In genomic region chr12:102305069-102305836, GRCm38 (mm10) we compare ENCODE assay signal across 8 mouse cellular contexts. TPM values are rescaled to one million over a fixed set of nuclear protein-coding genes. Genes with fewer than 3 reads are reported as not detected.
DNase-seq lines count a peak whose midpoint lies in the region; ATAC-seq and TF ChIP-seq lines count a peak whose summit lies in the region.
"Had no signal": no experiment of that assay in that cellular context is flagged by ENCODE, and none has a peak within 500 bp of the region (broad histone marks: within the 10 kb centered on the region; RNA-seq: fewer than 3 reads in every experiment).

No protein-coding gene starts in this region.

- H3K9ac ChIP-seq in liver, embryonic 12.5 days, result no peak overlapping the region
- H3K9ac ChIP-seq in kidney, postnatal 0 days (ENCODE audit: low read depth, low read length), result no peak overlapping the region
- no peak overlapping the region for H3K9ac ChIP-seq in heart, adult 2 months (ENCODE audit: low read depth, low read length)

- H3K4me3 ChIP-seq in liver, embryonic 12.5 days, result no peak overlapping the region
- H3K4me3 ChIP-seq in kidney, postnatal 0 days (replicated peaks; ENCODE audit: low read depth, low read length), result no peak overlapping the region
- no peak overlapping the region for H3K4me3 ChIP-seq in heart, adult 2 months

- TF ChIP-seq CTCF in brain, embryonic 14.5 days (IDR thresholded peaks at IDR 0.05; ENCODE audit: borderline replicate concordance, extremely low read depth, insufficient read depth, insufficient read length), result no peak
- TF ChIP-seq CTCF in kidney, postnatal 0 days (IDR thresholded peaks at IDR 0.05; ENCODE audit: low read depth), result no peak
- TF ChIP-seq CTCF in heart, adult 2 months (IDR thresholded peaks at IDR 0.05), result no peak

- ATAC-seq in liver, embryonic 12.5 days, result peak; percentile 65
- ATAC-seq in kidney, postnatal 0 days (replicated peaks; ENCODE audit: low FRiP score, low read depth), result peak; percentile 63

- 55% methylated on average over 10 of the region's 10 CpGs for WGBS in liver, embryonic 12.5 days (ENCODE audit: insufficient replicate concordance)
- 36% methylated on average over 10 of the region's 10 CpGs for WGBS in kidney, postnatal 0 days
- 59% methylated on average over 10 of the region's 10 CpGs for WGBS in heart, adult 2 months

- intact Hi-C loops in heart, adult 2 months (cut with DNase I), result no loop called here

- 0 out of 2 replicates have a peak, but pooled peaks cover 2% of the 10 kb centered on the region for H3K36me3 ChIP-seq in liver, embryonic 12.5 days
- H3K36me3 ChIP-seq in kidney, postnatal 0 days (ENCODE audit: insufficient read depth, low read length), result no peaks in the 10 kb centered on the region
- peaks cover 8% of the 10 kb centered on the region; the same call in 1 of the 2 replicates for H3K36me3 ChIP-seq in heart, adult 2 months (ENCODE audit: control insufficient read depth, insufficient read depth, low read length)

- no peak overlapping the region for H3K4me2 ChIP-seq in liver, embryonic 12.5 days
- H3K4me2 ChIP-seq in kidney, postnatal 0 days (ENCODE audit: low read length), result no peak overlapping the region

- no peaks in the 10 kb centered on the region for H3K27me3 ChIP-seq in liver, embryonic 12.5 days (replicated peaks)
- H3K27me3 ChIP-seq in kidney, postnatal 0 days (ENCODE audit: insufficient read depth, low read length), result no peaks in the 10 kb centered on the region
- no peaks in the 10 kb centered on the region for H3K27me3 ChIP-seq in heart, adult 2 months (ENCODE audit: control insufficient read depth, insufficient read depth, low read length)

- peaks cover 70% of the 10 kb centered on the region for H3K4me1 ChIP-seq in liver, embryonic 12.5 days
- H3K4me1 ChIP-seq in kidney, postnatal 0 days (replicated peaks; ENCODE audit: insufficient read depth, low read length), result peaks cover 32% of the 10 kb centered on the region
- H3K4me1 ChIP-seq in heart, adult 2 months (ENCODE audit: control insufficient read depth, insufficient read depth, low read length), result peaks cover 47% of the 10 kb centered on the region

- H3K27ac ChIP-seq in liver, embryonic 12.5 days, result no peak overlapping the region
- no peak overlapping the region for H3K27ac ChIP-seq in kidney, postnatal 0 days
- no peak overlapping the region for H3K27ac ChIP-seq in heart, adult 2 months

- no peak for TF ChIP-seq EP300 in heart, adult 2 months (IDR thresholded peaks at IDR 0.05; ENCODE audit: insufficient read depth, low read depth, low read length)

- H3K79me2 ChIP-seq in heart, adult 2 months (replicated peaks; ENCODE audit: control insufficient read depth, insufficient read depth, low read length), result peaks cover 1% of the 10 kb centered on the region; the same call in 1 of the 2 replicates

- DNase-seq in liver, result no peak
- peak; percentile 49 for DNase-seq in brain, embryonic 14.5 days (ENCODE audit: low read depth)
- peak; percentile 27 for DNase-seq in cerebellum, adult 8-10 months
- DNase-seq in kidney, postnatal 0 days (ENCODE audit: low spot score), result no peak
- DNase-seq in gastrocnemius, postnatal 10 days, result no peak
- DNase-seq in heart, adult 2 months, result no peak
- DNase-seq: heart, postnatal 14 days had no signal

- no peaks in the 10 kb centered on the region for H3K9me3 ChIP-seq in liver, embryonic 12.5 days (replicated peaks)
- H3K9me3 ChIP-seq in kidney, postnatal 0 days (replicated peaks; ENCODE audit: low read length), result no peaks in the 10 kb centered on the region

- TF ChIP-seq POLR2A in brain, embryonic 14.5 days (IDR thresholded peaks at IDR 0.05; ENCODE audit: borderline replicate concordance, extremely low read depth, insufficient read depth, insufficient read length, poor library complexity, severe bottlenecking), result no peak
- no peak for TF ChIP-seq POLR2A in heart, adult 2 months (IDR thresholded peaks at IDR 0.05; ENCODE audit: insufficient read depth, low read depth, low read length)

RNA-seq across cellular contexts. Expression of gene Rin3, which starts 22.4 kb away (rescaled TPM):
- 5.8 and 10.3 TPM in 2 replicates for polyA plus RNA-seq in liver, embryonic 12.5 days (2016; fragmentation: Nextera tagmentation; extraction: Ambion mirVana)
- polyA plus RNA-seq in brain, embryonic 14.5 days (2012; rRNA removed), result 1.4 and 4.2 TPM in 2 replicates
- 5.5 and 8.8 TPM in 2 replicates for polyA plus RNA-seq in kidney, postnatal 0 days (2015; fragmentation: Nextera tagmentation; extraction: Ambion mirVana)
- 10 to 100 TPM; 13.2 to 21.0 TPM for total RNA-seq in gastrocnemius, postnatal 10 days (2021)
- 10 to 100 TPM; 14.7 to 25.3 TPM for total RNA-seq in heart, adult 2 months (2021)
- 6.1 and 10.3 TPM in 2 replicates for polyA plus RNA-seq in heart, adult 2 months (2012; rRNA removed)

Comparison
In these comparisons a context has a peak if more than half of its experiments do, and no peak if none do; other contexts are left out.
1. DNase-seq: peak in brain, embryonic 14.5 days (single experiment) and cerebellum, adult 8-10 months (single experiment); none in liver (single experiment), kidney, postnatal 0 days (single experiment), gastrocnemius, postnatal 10 days (single experiment) and heart, adult 2 months (0 of 2).